Mouse (Mus musculus) heart, embryonic 13.5 days (tissue): ENCODE measurements around the gene Krt7. TPM values are rescaled to one million over a fixed set of nuclear protein-coding genes. Genes with fewer than 3 reads are reported as not detected.

ENCODE experiments used
- ATAC-seq: fragments of 200-750 bp; cut with Nextera tagmentation; 2 replicates; pipeline ENCODE4 v1.8.0; 2017; ENCODE audit warnings: moderate TSS enrichment; ENCODE audit not compliant: insufficient number of reproducible peaks, low FRiP score, low TSS enrichment; ENCODE audit errors: extremely low read depth
- H3K27ac ChIP-seq: fragments of 300-500 bp; sonication (generic); replicated peaks from 2 replicates; pipeline ENCODE4 v1.5.1; 2015; ENCODE audit warnings: moderate library complexity, mild to moderate bottlenecking, inconsistent platforms
- H3K27me3 ChIP-seq: fragments of 300-500 bp; sonication (generic); replicated peaks from 2 replicates; pipeline ENCODE4 v1.6.1; 2015; ENCODE audit warnings: mild to moderate bottlenecking, inconsistent platforms
- H3K36me3 ChIP-seq: fragments of 300-500 bp; sonication (generic); 2 replicates; pipeline ENCODE4 v1.6.1; 2015; ENCODE audit warnings: mild to moderate bottlenecking, inconsistent platforms
- H3K4me1 ChIP-seq: fragments of 300-500 bp; sonication (generic); 2 replicates; pipeline ENCODE4 v1.6.1; 2015; ENCODE audit warnings: inconsistent platforms
- H3K4me2 ChIP-seq: fragments of 300-500 bp; sonication (generic); 2 replicates; pipeline ENCODE4 v1.6.1; 2015; ENCODE audit warnings: inconsistent platforms, mild to moderate bottlenecking, moderate library complexity
- H3K4me3 ChIP-seq: fragments of 300-500 bp; sonication (generic); 2 replicates; pipeline ENCODE4 v1.5.1; 2015; ENCODE audit warnings: moderate library complexity, mild to moderate bottlenecking, inconsistent platforms
- H3K9ac ChIP-seq: fragments of 300-500 bp; sonication (generic); 2 replicates; pipeline ENCODE4 v1.6.1; 2015; ENCODE audit warnings: inconsistent platforms, mild to moderate bottlenecking, moderate library complexity
- H3K9me3 ChIP-seq: fragments of 300-500 bp; sonication (generic); 2 replicates; pipeline ENCODE4 v1.6.1; 2016; ENCODE audit warnings: inconsistent platforms
- WGBS: fragments of 180-500 bp; shearing (Covaris S2); methylation state at CpG from one replicate; pipeline ENCODE4 v1.1.7; 2015; ENCODE audit warnings: mixed read lengths; 5-methylcytosine and 5-hydroxymethylcytosine counted together
- polyA plus RNA-seq: library from polyadenylated mRNA; unstranded; fragments of >200 nt; fragmentation: Nextera tagmentation; extraction: Ambion mirVana; gene quantifications from 2 replicates; pipeline ENCODE4 v1.2.1, GENCODE M21; 2015

The Krt7 gene
- polyA plus RNA-seq, 1 experiment from 2014 or later = 26.7 TPM

GRCm38 (mm10) chr15:101398269-101398668, 12.6 kb upstream of the Krt7 start:
- H3K27ac ChIP-seq = no peak overlapping the region
- H3K4me3 ChIP-seq = no peak overlapping the region
- no peaks in the 10 kb centered on the region for H3K9me3 ChIP-seq
- peaks cover 22% of the 10 kb centered on the region for H3K4me1 ChIP-seq
- no peaks in the 10 kb centered on the region for H3K36me3 ChIP-seq
- no peak overlapping the region for H3K9ac ChIP-seq
- WGBS = 78% methylated on average over 8 of the region's 8 CpGs
- H3K4me2 ChIP-seq = no peak overlapping the region
- H3K27me3 ChIP-seq = 0 out of 2 replicates have a peak, but pooled peaks cover 10% of the 10 kb centered on the region
- no peak for ATAC-seq

DNA sequence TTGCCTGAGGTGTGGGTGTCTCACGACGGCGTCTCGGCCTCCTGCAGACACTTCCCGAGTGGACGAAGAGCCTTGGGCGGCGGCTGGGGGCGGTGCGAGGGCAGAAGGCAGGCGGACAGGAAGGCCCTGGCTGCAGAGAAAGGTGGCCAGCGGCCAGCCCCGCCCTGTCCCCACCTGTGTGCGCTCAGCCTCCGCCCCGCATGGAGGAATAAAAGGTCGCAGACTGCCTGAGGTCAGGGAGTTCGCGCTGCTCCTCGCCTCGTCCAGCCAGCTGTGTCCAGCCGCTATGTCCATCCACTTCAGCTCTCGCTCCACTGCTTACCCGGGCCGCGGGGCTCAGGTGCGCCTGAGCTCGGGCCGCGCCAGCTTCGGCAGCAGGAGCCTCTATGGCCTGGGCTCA, 1.3 kb downstream of the Krt7 start:
- no peaks in the 10 kb centered on the region for H3K9me3 ChIP-seq
- H3K36me3 ChIP-seq = no peaks in the 10 kb centered on the region
- H3K4me1 ChIP-seq = peaks cover 12% of the 10 kb centered on the region
- H3K27ac ChIP-seq = peak overlapping the region; percentile 53
- H3K27me3 ChIP-seq = peaks cover 40% of the 10 kb centered on the region
- peak overlapping the region; percentile 32 for H3K4me2 ChIP-seq
- H3K9ac ChIP-seq = peak overlapping the region; percentile 56
- ATAC-seq = no peak
- peak overlapping the region; percentile 30 for H3K4me3 ChIP-seq
- 20% methylated on average over 31 of the region's 31 CpGs for WGBS

DNA sequence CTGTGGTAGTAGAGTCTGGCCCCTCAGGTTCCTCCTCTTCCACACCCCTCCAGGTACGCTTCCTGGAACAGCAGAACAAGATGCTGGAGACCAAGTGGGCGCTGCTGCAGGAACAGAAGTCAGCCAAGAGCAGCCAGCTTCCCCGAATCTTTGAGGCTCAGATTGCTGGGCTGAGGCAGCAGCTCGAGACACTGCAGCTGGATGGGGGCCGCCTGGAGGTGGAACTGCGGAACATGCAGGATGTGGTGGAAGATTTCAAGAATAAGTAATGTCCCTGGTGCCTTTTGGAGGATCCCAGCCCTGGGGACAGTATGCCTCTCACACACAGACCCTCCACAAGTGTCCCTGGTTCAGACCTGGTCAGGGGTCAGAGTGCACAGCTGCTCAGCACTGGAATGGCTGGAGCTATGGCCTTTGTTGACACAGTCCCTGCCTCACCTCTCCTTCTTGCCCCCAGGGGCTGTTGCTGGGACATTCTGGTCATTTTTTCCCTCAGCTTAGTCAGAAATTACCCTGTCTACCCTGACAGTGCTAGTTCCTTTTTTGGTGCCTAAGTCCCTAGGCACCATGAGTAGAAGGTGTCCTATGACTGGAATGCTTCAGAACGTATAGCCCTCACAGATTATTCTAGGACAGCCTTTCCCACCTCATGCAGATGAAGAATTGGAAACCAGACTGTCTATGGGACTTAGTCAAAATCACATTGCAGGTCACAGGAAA, 3.2 kb downstream of the Krt7 start:
- no peak overlapping the region for H3K27ac ChIP-seq
- H3K4me3 ChIP-seq = no peak overlapping the region
- 0 out of 2 replicates have a peak overlapping the region, but pooled peaks have one; percentile 32 for H3K4me2 ChIP-seq
- peaks cover 12% of the 10 kb centered on the region for H3K4me1 ChIP-seq
- H3K9me3 ChIP-seq = no peaks in the 10 kb centered on the region
- no peak overlapping the region for H3K9ac ChIP-seq
- WGBS = 42% methylated on average over 7 of the region's 7 CpGs
- no peak for ATAC-seq
- H3K36me3 ChIP-seq = no peaks in the 10 kb centered on the region
- H3K27me3 ChIP-seq = peaks cover 40% of the 10 kb centered on the region

DNA sequence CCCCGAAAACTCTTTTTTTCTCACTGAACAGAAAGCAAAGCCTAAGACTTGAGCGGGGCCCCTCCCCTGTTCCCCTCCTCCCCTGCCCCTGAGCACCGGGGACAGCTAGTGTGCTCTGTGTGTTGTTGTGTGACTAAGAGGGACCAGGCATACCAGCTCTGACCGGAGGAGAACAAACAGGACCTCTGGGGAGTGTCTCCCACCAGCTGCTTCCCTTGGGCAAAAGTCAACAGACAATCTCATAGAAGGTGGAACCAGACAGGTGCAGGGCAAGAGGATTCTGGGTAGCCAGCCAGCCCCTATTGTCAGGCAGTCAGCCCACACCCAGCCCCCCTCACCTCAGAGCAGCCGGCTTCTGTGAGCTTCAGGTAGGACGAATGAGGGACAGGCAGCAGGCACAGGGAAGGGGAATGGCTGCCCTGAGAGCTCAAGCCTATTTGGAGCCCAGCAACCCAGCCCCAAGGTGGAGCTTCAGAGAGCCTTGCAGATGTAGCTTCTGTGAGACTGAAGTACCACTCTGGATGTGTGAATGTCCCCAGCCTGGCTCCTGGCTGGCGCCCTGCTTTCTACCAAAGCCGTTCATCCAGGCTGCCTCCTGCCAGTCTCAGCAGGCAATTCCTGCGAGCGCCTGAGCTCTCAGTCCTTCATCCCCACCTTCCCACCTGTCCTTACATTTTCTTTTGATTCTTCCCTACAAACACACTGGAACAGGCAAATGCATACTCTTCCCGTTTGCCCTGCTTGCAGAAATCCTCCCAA, 4.1 kb downstream of the Krt7 start:
- no peak for ATAC-seq
- Histone ChIP-seq H3K9me3 (no peaks in the 10 kb centered on the region), H3K27me3 (peaks cover 45% of the 10 kb centered on the region), H3K4me3 (no peak overlapping the region), H3K4me2 (no peak overlapping the region), H3K36me3 (no peaks in the 10 kb centered on the region), H3K27ac (no peak overlapping the region), H3K4me1 (peaks cover 12% of the 10 kb centered on the region), H3K9ac (0 out of 2 replicates have a peak overlapping the region, but pooled peaks have one; percentile 10)
- WGBS = 43% methylated on average over 11 of the region's 11 CpGs

DNA sequence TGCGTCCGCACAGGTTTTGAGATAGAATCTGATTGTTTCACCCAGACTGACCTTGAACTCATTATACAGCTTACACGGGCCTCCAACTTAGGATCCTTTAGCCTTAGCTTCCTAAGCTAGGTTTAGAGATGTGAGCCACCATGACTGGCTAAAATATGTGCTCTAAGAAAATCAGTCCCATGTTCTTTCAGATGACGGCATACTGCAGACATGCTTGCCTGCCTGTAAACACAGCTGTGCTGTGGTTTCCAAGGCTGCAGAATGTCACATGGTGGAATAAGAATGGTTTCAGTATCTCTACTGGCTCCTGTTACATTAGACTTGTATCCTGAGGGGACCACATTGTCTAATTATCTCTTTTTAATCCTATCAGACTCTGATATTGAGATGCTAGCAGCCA, 8.1 kb downstream of the Krt7 start:
- no peak for ATAC-seq
- Histone ChIP-seq H3K27ac (no peak overlapping the region), H3K4me2 (no peak overlapping the region), H3K4me1 (no peaks in the 10 kb centered on the region), H3K27me3 (peaks cover 25% of the 10 kb centered on the region), H3K9ac (no peak overlapping the region), H3K9me3 (no peaks in the 10 kb centered on the region), H3K36me3 (no peaks in the 10 kb centered on the region), H3K4me3 (no peak overlapping the region)
- 81% methylated on average over 4 of the region's 4 CpGs for WGBS

DNA sequence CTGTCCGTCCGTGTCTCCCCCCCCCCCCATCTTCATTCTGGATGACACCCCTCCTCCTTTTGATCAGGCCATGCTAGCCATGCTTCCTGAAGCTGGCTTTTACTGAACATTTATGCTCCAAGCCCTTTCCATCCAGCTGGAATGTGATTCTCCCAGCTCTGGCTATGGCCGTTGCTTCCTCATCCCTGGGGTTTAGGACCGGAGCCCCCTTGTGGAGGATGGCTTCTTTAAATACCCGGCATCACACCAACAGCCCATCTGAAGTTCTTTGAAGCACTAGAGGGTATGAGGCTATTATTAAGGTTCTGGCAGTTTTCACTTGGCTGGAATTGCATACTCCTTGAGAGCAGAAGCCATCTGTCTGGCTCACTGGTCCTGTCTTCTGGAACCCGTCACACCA, 10.1 kb downstream of the Krt7 start:
- Histone ChIP-seq H3K4me2 (no peak overlapping the region), H3K36me3 (no peaks in the 10 kb centered on the region), H3K27me3 (peaks cover 16% of the 10 kb centered on the region), H3K27ac (no peak overlapping the region), H3K4me3 (no peak overlapping the region), H3K4me1 (0 out of 2 replicates have a peak, but pooled peaks cover 3% of the 10 kb centered on the region), H3K9me3 (no peaks in the 10 kb centered on the region), H3K9ac (no peak overlapping the region)
- no peak for ATAC-seq
- WGBS = 47% methylated on average over 6 of the region's 6 CpGs

- Histone ChIP-seq H3K9ac (no peak overlapping the region), H3K9me3 (no peaks in the 10 kb centered on the region), H3K4me1 (0 out of 2 replicates have a peak, but pooled peaks cover 3% of the 10 kb centered on the region), H3K27me3 (peaks cover 26% of the 10 kb centered on the region), H3K4me3 (no peak overlapping the region), H3K36me3 (no peaks in the 10 kb centered on the region), H3K27ac (no peak overlapping the region), H3K4me2 (no peak overlapping the region)
- 18% methylated on average over 5 of the region's 5 CpGs for WGBS
- no peak for ATAC-seq
Measured at GRCm38 (mm10) chr15:101424914-101425313, 14.1 kb downstream of the Krt7 start.

- Histone ChIP-seq H3K4me1 (peaks cover 5% of the 10 kb centered on the region), H3K4me2 (no peak overlapping the region), H3K4me3 (no peak overlapping the region), H3K27ac (no peak overlapping the region), H3K9ac (no peak overlapping the region), H3K36me3 (no peaks in the 10 kb centered on the region), H3K27me3 (peaks cover 71% of the 10 kb centered on the region), H3K9me3 (no peaks in the 10 kb centered on the region)
- 77% methylated on average over 7 of the region's 7 CpGs for WGBS
- no peak for ATAC-seq
Measured at GRCm38 (mm10) chr15:101436611-101437010, 25.8 kb downstream of the Krt7 start.

DNA sequence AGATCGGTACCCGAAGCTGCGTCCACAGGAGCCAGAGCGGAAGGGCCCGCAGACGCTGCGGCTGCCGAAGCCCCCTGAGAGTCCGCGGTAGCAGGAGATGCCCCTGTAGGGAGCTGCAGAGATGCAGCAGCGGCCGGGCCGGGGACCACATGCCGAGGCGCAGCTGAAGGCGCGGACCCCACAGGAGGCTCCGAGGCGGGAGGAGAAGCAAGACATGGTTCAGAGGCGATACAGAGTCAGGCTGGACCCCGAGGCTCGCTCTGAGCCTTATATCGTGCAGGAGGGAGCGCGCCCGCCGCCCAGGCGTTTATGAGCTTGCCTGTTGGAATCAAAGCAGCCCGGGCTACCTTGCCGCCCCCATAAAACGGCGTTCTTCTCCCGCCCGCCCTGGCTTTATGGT, 27.7 kb downstream of the Krt7 start, which contains the start of gene Krt87:
TSS of gene Krt87 (minus strand) at position 250 of the 400 bp plus-strand sequence.
- no peak for ATAC-seq
- H3K4me1 ChIP-seq = peaks cover 5% of the 10 kb centered on the region
- WGBS = 3% methylated on average over 34 of the region's 34 CpGs
- H3K27ac ChIP-seq = no peak within 1 kb of the TSS
- peak within 1 kb of the TSS; percentile 58 for H3K4me2 ChIP-seq
- no peaks in the 10 kb centered on the region for H3K36me3 ChIP-seq
- H3K4me3 ChIP-seq = peak within 1 kb of the TSS; percentile 35
- H3K9ac ChIP-seq = peak within 1 kb of the TSS; percentile 40; the same call in 1 of the 2 replicates
- H3K9me3 ChIP-seq = no peaks in the 10 kb centered on the region
- peaks cover 78% of the 10 kb centered on the region for H3K27me3 ChIP-seq

GRCm38 (mm10) chr15:101440837-101441236, 30.0 kb downstream of the Krt7 start:
- Histone ChIP-seq H3K4me3 (no peak overlapping the region), H3K9ac (no peak overlapping the region), H3K4me2 (no peak overlapping the region), H3K4me1 (peaks cover 5% of the 10 kb centered on the region), H3K9me3 (no peaks in the 10 kb centered on the region), H3K27ac (no peak overlapping the region), H3K27me3 (peaks cover 68% of the 10 kb centered on the region), H3K36me3 (no peaks in the 10 kb centered on the region)
- no peak for ATAC-seq
- 61% methylated on average over 4 of the region's 4 CpGs for WGBS

- H3K9me3 ChIP-seq = no peaks in the 10 kb centered on the region
- H3K36me3 ChIP-seq = no peaks in the 10 kb centered on the region
- no peak overlapping the region for H3K9ac ChIP-seq
- no peak overlapping the region for H3K27ac ChIP-seq
- H3K27me3 ChIP-seq = peaks cover 13% of the 10 kb centered on the region; the same call in 1 of the 2 replicates
- no peak overlapping the region for H3K4me3 ChIP-seq
- H3K4me2 ChIP-seq = peak overlapping the region; percentile 26; the same call in 1 of the 2 replicates
- ATAC-seq = no peak
- H3K4me1 ChIP-seq = no peaks in the 10 kb centered on the region
- 52% methylated on average over 11 of the region's 11 CpGs for WGBS
Measured at GRCm38 (mm10) chr15:101446572-101446971, 35.7 kb downstream of the Krt7 start.
